Comparison of ENCODE assay signal across 8 mouse cellular contexts in the genomic region with DNA sequence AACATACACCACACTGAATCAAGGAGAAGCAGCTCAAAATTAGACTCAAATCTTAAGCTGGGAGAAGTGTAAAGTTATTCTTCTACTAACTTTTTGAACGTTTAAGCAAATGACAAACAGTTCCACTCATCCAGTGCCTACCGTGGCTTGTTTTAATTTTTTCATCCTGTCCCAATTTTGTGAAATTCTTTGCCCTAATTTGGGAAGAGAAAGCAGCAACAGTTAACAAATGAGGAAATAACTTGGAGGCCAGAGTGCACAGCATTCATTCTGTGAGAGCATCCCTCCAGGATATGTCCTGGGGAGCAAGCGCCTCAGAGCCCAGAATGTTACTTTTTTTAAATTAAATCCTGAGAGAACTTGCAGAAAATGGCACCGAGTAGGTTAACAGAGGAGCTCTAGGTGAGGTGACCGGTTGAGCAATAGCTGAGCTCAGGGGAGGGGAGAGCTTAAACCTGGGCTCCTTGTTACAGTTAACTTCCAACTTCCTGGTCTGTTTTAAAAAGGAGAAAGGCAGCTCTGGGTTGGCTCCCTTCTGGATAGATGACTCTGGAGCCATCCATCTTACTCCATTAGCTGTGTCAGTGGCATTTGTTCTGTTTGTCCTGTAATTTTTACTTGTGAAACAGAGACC. TPM values are rescaled to one million over a fixed set of nuclear protein-coding genes. Genes with fewer than 3 reads are reported as not detected.
A peak's percentile ranks its signal among the peaks of the same experiment; 100 is the strongest.
DNase-seq lines count a peak whose midpoint lies in the region; ATAC-seq and TF ChIP-seq lines count a peak whose summit lies in the region.

No protein-coding gene starts in this region.

- no peaks in the 10 kb centered on the region for H3K27me3 ChIP-seq in C2C12 (ENCODE audit: control insufficient read depth, insufficient read depth, insufficient read length)
- H3K27me3 ChIP-seq in forebrain, embryonic 16.5 days (replicated peaks; ENCODE audit: control insufficient read depth, insufficient read depth, low read length) = no peaks in the 10 kb centered on the region
- no peaks in the 10 kb centered on the region for H3K27me3 ChIP-seq in liver, embryonic 16.5 days (ENCODE audit: control insufficient read depth, insufficient read depth, low read depth, low read length)
- H3K27me3 ChIP-seq in thymus, adult 2 months (ENCODE audit: control insufficient read depth, insufficient read depth, low read length) = no peaks in the 10 kb centered on the region

- no peak for TF ChIP-seq CTCF in C2C12 (IDR thresholded peaks at IDR 0.05; ENCODE audit: control insufficient read depth, insufficient read depth, insufficient read length)
- no peak for TF ChIP-seq CTCF in thymus, adult 2 months (IDR thresholded peaks at IDR 0.05; ENCODE audit: borderline replicate concordance, control insufficient read depth, extremely low read depth, insufficient read depth, low read length, poor library complexity)

- no peak for TF ChIP-seq POLR2A in thymus, adult 2 months (IDR thresholded peaks at IDR 0.05; ENCODE audit: control insufficient read depth, extremely low read depth, insufficient read depth, low read length, poor library complexity)

- no peaks in the 10 kb centered on the region for H3K9me3 ChIP-seq in forebrain, embryonic 16.5 days (ENCODE audit: control insufficient read depth, low read length)
- H3K9me3 ChIP-seq in liver, embryonic 16.5 days (replicated peaks; ENCODE audit: control insufficient read depth, low read length) = no peaks in the 10 kb centered on the region

- H3K79me2 ChIP-seq in C2C12 (ENCODE audit: control insufficient read depth, insufficient read depth) = peaks cover 36% of the 10 kb centered on the region

- peaks cover 31% of the 10 kb centered on the region for H3K79me3 ChIP-seq in C2C12 (ENCODE audit: low read depth)

- H3K4me1 ChIP-seq in forebrain, embryonic 16.5 days (replicated peaks; ENCODE audit: control insufficient read depth, insufficient read depth, low read length) = peaks cover 18% of the 10 kb centered on the region
- peaks cover 16% of the 10 kb centered on the region for H3K4me1 ChIP-seq in liver, embryonic 16.5 days (ENCODE audit: control insufficient read depth, low read depth, low read length)
- H3K4me1 ChIP-seq in thymus, adult 2 months (replicated peaks; ENCODE audit: control insufficient read depth, insufficient read depth, low read length) = peaks cover 7% of the 10 kb centered on the region

- H3K4me3 ChIP-seq in C2C12 (ENCODE audit: insufficient read depth, poor library complexity, severe bottlenecking) = peak overlapping the region; percentile 96
- no peak overlapping the region; the same call in 1 of the 2 replicates for H3K4me3 ChIP-seq in forebrain, embryonic 16.5 days (replicated peaks; ENCODE audit: low read length)
- H3K4me3 ChIP-seq in liver, embryonic 16.5 days (ENCODE audit: low read depth, low read length) = peak overlapping the region; percentile 96
- no peak overlapping the region for H3K4me3 ChIP-seq in thymus, adult 2 months (ENCODE audit: control insufficient read depth, insufficient read depth, low read length)

- ATAC-seq in forebrain, embryonic 16.5 days = no peak
- ATAC-seq in liver, embryonic 16.5 days (ENCODE audit: low read depth) = no peak

- DNase-seq in cerebellum, adult 9-10 months = peak; percentile 8
- no peak for DNase-seq in cerebellum, adult 18-20 months
- no peak for DNase-seq in cerebellum, postnatal 25 days
- no peak for DNase-seq in thymus, adult 2 months
- DNase-seq in frontal cortex, postnatal 36 days (ENCODE audit: low spot score in 2 of 2) = no peak

- peaks cover 46% of the 10 kb centered on the region for H3K36me3 ChIP-seq in C2C12 (ENCODE audit: control insufficient read depth, insufficient read depth)
- H3K36me3 ChIP-seq in forebrain, embryonic 16.5 days (ENCODE audit: control insufficient read depth, insufficient read depth) = peaks cover 19% of the 10 kb centered on the region
- peaks cover 23% of the 10 kb centered on the region for H3K36me3 ChIP-seq in liver, embryonic 16.5 days (ENCODE audit: control insufficient read depth, insufficient read depth)
- peaks cover 21% of the 10 kb centered on the region for H3K36me3 ChIP-seq in thymus, adult 2 months (ENCODE audit: control insufficient read depth, insufficient read depth, low read length)

- no peak overlapping the region for H3K9ac ChIP-seq in forebrain, embryonic 16.5 days (replicated peaks; ENCODE audit: low read depth, low read length)
- H3K9ac ChIP-seq in liver, embryonic 16.5 days (ENCODE audit: low read depth, low read length) = peak overlapping the region; percentile 93

- peak overlapping the region; percentile 81 for H3ac ChIP-seq in C2C12 (ENCODE audit: control insufficient read depth, insufficient read length, low read depth)

- WGBS in forebrain, embryonic 16.5 days = 79% methylated on average over 5 of the region's 5 CpGs
- WGBS in liver, embryonic 16.5 days (ENCODE audit: insufficient replicate concordance) = 34% methylated on average over 5 of the region's 5 CpGs
- WGBS in thymus, adult 2 months = 39% methylated on average over 5 of the region's 5 CpGs

- H3K27ac ChIP-seq in forebrain, embryonic 16.5 days (ENCODE audit: low read length) = no peak overlapping the region
- H3K27ac ChIP-seq in liver, embryonic 16.5 days (ENCODE audit: low read length) = peak overlapping the region; percentile 89
- no peak overlapping the region for H3K27ac ChIP-seq in thymus, adult 2 months (ENCODE audit: control insufficient read depth, insufficient read depth, low read length)

- peak overlapping the region; percentile 97 for H3K4me2 ChIP-seq in forebrain, embryonic 16.5 days (ENCODE audit: low read length)
- peak overlapping the region; percentile 65 for H3K4me2 ChIP-seq in liver, embryonic 16.5 days (ENCODE audit: low read depth, low read length)

TF ChIP-seq in C2C12, 6 proteins besides CTCF, POLR2A, EP300 and RAD21:
- TF ChIP-seq MYOG (IDR thresholded peaks at IDR 0.05; ENCODE audit: control insufficient read depth, extremely low read depth, insufficient read length) = no peak
- TF ChIP-seq CEBPB (IDR thresholded peaks at IDR 0.05; ENCODE audit: low read depth) = no peak
- TF ChIP-seq MYOD1 (IDR thresholded peaks at IDR 0.05; ENCODE audit: control insufficient read depth, insufficient read length, low read depth) = no peak
- TF ChIP-seq MAX (IDR thresholded peaks at IDR 0.05) = no peak
- TF ChIP-seq USF1 (IDR thresholded peaks at IDR 0.05; ENCODE audit: low read depth) = no peak
- TF ChIP-seq FOSL1 (IDR thresholded peaks at IDR 0.05; ENCODE audit: insufficient read depth, low read length, poor library complexity, severe bottlenecking) = no peak

RNA-seq across cellular contexts. Expression of gene M6pr, which starts 1.8 kb away (rescaled TPM):
- polyA plus RNA-seq in C2C12 (2012; fragmentation: generic; extraction: Trizol) = 64.2 TPM
- 57.0 and 62.4 TPM in 2 replicates for polyA plus RNA-seq in forebrain, embryonic 16.5 days (2015; fragmentation: Nextera tagmentation; extraction: Ambion mirVana)
- polyA plus RNA-seq in liver, embryonic 16.5 days (2015; fragmentation: Nextera tagmentation; extraction: Ambion mirVana) = 83.5 and 87.2 TPM in 2 replicates
- 72.4 and 81.4 TPM in 2 replicates for polyA plus RNA-seq in thymus, adult 2 months (2012; rRNA removed)

RNA-seq across cellular contexts. Expression of gene Klrg1, which starts 27.6 kb away (rescaled TPM):
- not detected for polyA plus RNA-seq in C2C12 (2012; fragmentation: generic; extraction: Trizol)
- 0.40 and 0.87 TPM in 2 replicates for polyA plus RNA-seq in forebrain, embryonic 16.5 days (2015; fragmentation: Nextera tagmentation; extraction: Ambion mirVana)
- polyA plus RNA-seq in liver, embryonic 16.5 days (2015; fragmentation: Nextera tagmentation; extraction: Ambion mirVana) = not detected in 2 replicates
- polyA plus RNA-seq in thymus, adult 2 months (2012; rRNA removed) = 0.20 and 0.28 TPM in 2 replicates

RNA-seq across cellular contexts. Expression of gene Phc1, which starts 30.1 kb away (rescaled TPM):
- polyA plus RNA-seq in C2C12 (2012; fragmentation: generic; extraction: Trizol) = 17.6 TPM
- polyA plus RNA-seq in forebrain, embryonic 16.5 days (2015; fragmentation: Nextera tagmentation; extraction: Ambion mirVana) = 32.7 and 36.9 TPM in 2 replicates
- 1.1 and 1.2 TPM in 2 replicates for polyA plus RNA-seq in liver, embryonic 16.5 days (2015; fragmentation: Nextera tagmentation; extraction: Ambion mirVana)
- 107 TPM in 2 replicates for polyA plus RNA-seq in thymus, adult 2 months (2012; rRNA removed)

Comparison
In these comparisons a context has a peak if more than half of its experiments do, and no peak if none do; other contexts are left out.
1. H3K4me3 ChIP-seq: peak in C2C12 (single experiment) and liver, embryonic 16.5 days (single experiment); none in forebrain, embryonic 16.5 days (single experiment) and thymus, adult 2 months (single experiment).